Comparison of ENCODE assay signal across 8 mouse cellular contexts in the genomic region with DNA sequence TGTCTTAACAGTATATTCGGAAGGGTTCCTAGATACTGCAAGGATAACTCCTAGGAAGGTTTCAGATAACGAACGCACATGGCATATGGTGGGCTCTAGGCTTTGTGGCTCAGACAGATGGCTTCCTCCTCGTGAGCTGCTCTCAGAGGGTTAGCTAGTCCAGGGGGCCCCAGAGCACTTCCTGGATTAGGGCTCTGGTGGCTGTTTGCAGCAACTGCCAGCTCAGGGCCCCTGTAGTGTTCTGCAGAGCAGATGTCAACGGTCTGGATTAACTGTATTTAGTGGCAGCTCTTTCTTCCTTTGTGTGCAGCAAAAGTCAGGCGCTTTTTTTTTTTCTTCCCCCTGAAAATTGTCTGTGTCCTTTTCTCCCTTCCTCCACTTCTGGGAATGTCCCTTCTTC. TPM values are rescaled to one million over a fixed set of nuclear protein-coding genes. Genes with fewer than 3 reads are reported as not detected.
A peak's percentile ranks its signal among the peaks of the same experiment; 100 is the strongest.
DNase-seq lines count a peak whose midpoint lies in the region; ATAC-seq lines count a peak whose summit lies in the region.

No protein-coding gene starts in this region.

- H3K27me3 ChIP-seq in lung, embryonic 16.5 days (ENCODE audit: control insufficient read depth, insufficient read depth, low read depth, low read length): no peaks in the 10 kb centered on the region
- H3K27me3 ChIP-seq in forebrain, embryonic 10.5 days (ENCODE audit: poor library complexity, severe bottlenecking): no peaks in the 10 kb centered on the region
- no peaks in the 10 kb centered on the region for H3K27me3 ChIP-seq in limb, embryonic 13.5 days
- H3K27me3 ChIP-seq in neural tube, embryonic 12.5 days (replicated peaks): no peaks in the 10 kb centered on the region

- peak overlapping the region; percentile 57 for H3K27ac ChIP-seq in lung, embryonic 16.5 days (ENCODE audit: low read length)
- H3K27ac ChIP-seq in forebrain, embryonic 10.5 days: peak overlapping the region; percentile 85
- peak overlapping the region; percentile 63 for H3K27ac ChIP-seq in limb, embryonic 13.5 days
- H3K27ac ChIP-seq in neural tube, embryonic 12.5 days: no peak overlapping the region

- no peaks in the 10 kb centered on the region for H3K9me3 ChIP-seq in lung, embryonic 16.5 days (ENCODE audit: control insufficient read depth, low read length)
- H3K9me3 ChIP-seq in forebrain, embryonic 10.5 days: no peaks in the 10 kb centered on the region
- H3K9me3 ChIP-seq in limb, embryonic 13.5 days: no peaks in the 10 kb centered on the region
- H3K9me3 ChIP-seq in neural tube, embryonic 12.5 days: no peaks in the 10 kb centered on the region

- 11% methylated on average over 6 of the region's 6 CpGs for WGBS in lung, embryonic 16.5 days
- 13% methylated on average over 6 of the region's 6 CpGs for WGBS in forebrain, embryonic 10.5 days
- WGBS in limb, embryonic 13.5 days: 3% methylated on average over 6 of the region's 6 CpGs
- WGBS in neural tube, embryonic 12.5 days: 13% methylated on average over 6 of the region's 6 CpGs

- H3K36me3 ChIP-seq in lung, embryonic 16.5 days (ENCODE audit: control insufficient read depth, insufficient read depth, low read length): no peaks in the 10 kb centered on the region
- H3K36me3 ChIP-seq in forebrain, embryonic 10.5 days (replicated peaks): no peaks in the 10 kb centered on the region
- no peaks in the 10 kb centered on the region for H3K36me3 ChIP-seq in limb, embryonic 13.5 days
- H3K36me3 ChIP-seq in neural tube, embryonic 12.5 days: no peaks in the 10 kb centered on the region

- H3K4me3 ChIP-seq in lung, embryonic 16.5 days (ENCODE audit: low read length): no peak overlapping the region
- H3K4me3 ChIP-seq in forebrain, embryonic 10.5 days: peak overlapping the region; percentile 12; the same call in 1 of the 2 replicates
- H3K4me3 ChIP-seq in limb, embryonic 13.5 days: no peak overlapping the region
- H3K4me3 ChIP-seq in neural tube, embryonic 12.5 days: no peak overlapping the region

- peak overlapping the region; percentile 1; the same call in 1 of the 2 replicates for H3K4me2 ChIP-seq in lung, embryonic 16.5 days (ENCODE audit: low read depth, low read length)
- H3K4me2 ChIP-seq in limb, embryonic 13.5 days (replicated peaks): peak overlapping the region; percentile 45
- H3K4me2 ChIP-seq in neural tube, embryonic 12.5 days (replicated peaks): 0 out of 2 replicates have a peak overlapping the region, but pooled peaks have one; percentile 16

- no peak for DNase-seq in lung, postnatal 10 days
- peak; percentile 47 for DNase-seq in forebrain, embryonic 10.5 days (ENCODE audit: extremely low spot score, low spot score)
- DNase-seq in cerebellum, adult 9-10 months: no peak
- DNase-seq in c-Kit-positive CD71-positive TER-119-positive erythroid progenitor cells, embryonic 14.5 days (ENCODE audit: low spot score): no peak
- DNase-seq in gastrocnemius, postnatal 14 days: no peak

- H3K9ac ChIP-seq in lung, embryonic 16.5 days (ENCODE audit: low read length): peak overlapping the region; percentile 49
- H3K9ac ChIP-seq in limb, embryonic 13.5 days: 0 out of 2 replicates have a peak overlapping the region, but pooled peaks have one; percentile 25
- H3K9ac ChIP-seq in neural tube, embryonic 12.5 days: no peak overlapping the region

- intact Hi-C loops in gastrocnemius, postnatal 14 days (cut with DNase I; ENCODE audit: low total_unique reads): no loop called here

- peak; percentile 69 for ATAC-seq in lung, embryonic 16.5 days (ENCODE audit: low read depth)
- ATAC-seq in limb, embryonic 13.5 days (ENCODE audit: low FRiP score, low read depth): peak; percentile 80
- peak; percentile 82 for ATAC-seq in neural tube, embryonic 12.5 days (ENCODE audit: low FRiP score, low read depth)

- H3K4me1 ChIP-seq in lung, embryonic 16.5 days (replicated peaks; ENCODE audit: control insufficient read depth, insufficient read depth, low read length): peaks cover 18% of the 10 kb centered on the region
- H3K4me1 ChIP-seq in forebrain, embryonic 10.5 days: peaks cover 20% of the 10 kb centered on the region
- H3K4me1 ChIP-seq in limb, embryonic 13.5 days: peaks cover 14% of the 10 kb centered on the region
- peaks cover 10% of the 10 kb centered on the region for H3K4me1 ChIP-seq in neural tube, embryonic 12.5 days

RNA-seq across cellular contexts. Expression of a gene that starts 11.1 kb away (rescaled TPM):
- polyA plus RNA-seq in lung, embryonic 16.5 days (2015; fragmentation: Nextera tagmentation; extraction: Ambion mirVana): 1.9 and 2.8 TPM in 2 replicates
- polyA plus RNA-seq in forebrain, embryonic 10.5 days (2016; fragmentation: Nextera tagmentation; extraction: Ambion mirVana): 1.5 and 2.2 TPM in 2 replicates
- polyA plus RNA-seq in limb, embryonic 13.5 days (2015; fragmentation: Nextera tagmentation; extraction: Ambion mirVana): 0.10 and 0.38 TPM in 2 replicates
- polyA plus RNA-seq in neural tube, embryonic 12.5 days (2016; fragmentation: Nextera tagmentation; extraction: Ambion mirVana): 0.46 and 0.68 TPM in 2 replicates
- total RNA-seq in gastrocnemius, postnatal 14 days (2021): under 1 TPM in 1 of 2 experiments, not detected in 1; 0.39 TPM

RNA-seq across cellular contexts. Expression of a gene that starts 16.8 kb away (rescaled TPM):
- polyA plus RNA-seq in lung, embryonic 16.5 days (2015; fragmentation: Nextera tagmentation; extraction: Ambion mirVana): 1.2 and 1.6 TPM in 2 replicates
- 0.47 and 0.60 TPM in 2 replicates for polyA plus RNA-seq in forebrain, embryonic 10.5 days (2016; fragmentation: Nextera tagmentation; extraction: Ambion mirVana)
- 1.5 and 1.8 TPM in 2 replicates for polyA plus RNA-seq in limb, embryonic 13.5 days (2015; fragmentation: Nextera tagmentation; extraction: Ambion mirVana)
- polyA plus RNA-seq in neural tube, embryonic 12.5 days (2016; fragmentation: Nextera tagmentation; extraction: Ambion mirVana): 0.51 and 0.74 TPM in 2 replicates
- 10 to 100 TPM; 16.8 to 17.1 TPM for total RNA-seq in gastrocnemius, postnatal 14 days (2021)
